Mouse (Mus musculus) hindbrain, embryonic 11.5 days (tissue): ENCODE results near the gene Adarb2. TPM values are rescaled to one million over a fixed set of nuclear protein-coding genes. Genes with fewer than 3 reads are reported as not detected.

Experiments used
- ATAC-seq: fragments of 200-750 bp; cut with Nextera tagmentation; 2 replicates; pipeline ENCODE4 v1.8.0; 2017; ENCODE audit warnings: mild to moderate bottlenecking, moderate TSS enrichment, moderate library complexity; ENCODE audit not compliant: low FRiP score
- DNase-seq: peaks from one replicate; pipeline ENCODE4 v3.0.0-alpha.2; 2015; ENCODE audit warnings: low spot score
- H3K27ac ChIP-seq: fragments of 300-500 bp; sonication (generic); 2 replicates; pipeline ENCODE4 v1.5.1; 2014; ENCODE audit warnings: mild to moderate bottlenecking, low read depth, low read length
- H3K27me3 ChIP-seq: fragments of 300-500 bp; sonication (generic); 2 replicates; pipeline ENCODE4 v1.6.1; 2014; ENCODE audit warnings: mild to moderate bottlenecking, low read length, moderate library complexity, mixed read lengths; ENCODE audit not compliant: control insufficient read depth, insufficient read depth
- H3K36me3 ChIP-seq: fragments of 300-500 bp; sonication (generic); 2 replicates; pipeline ENCODE4 v1.6.1; 2014; ENCODE audit warnings: mild to moderate bottlenecking, low read length, moderate library complexity, mixed read lengths; ENCODE audit not compliant: control insufficient read depth, insufficient read depth
- H3K4me1 ChIP-seq: fragments of 300-500 bp; sonication (generic); replicated peaks from 2 replicates; pipeline ENCODE4 v1.6.1; 2014; ENCODE audit warnings: low read length, mixed read lengths; ENCODE audit not compliant: control insufficient read depth, insufficient read depth
- H3K4me2 ChIP-seq: fragments of 300-500 bp; sonication (generic); replicated peaks from 2 replicates; pipeline ENCODE4 v1.6.1; 2014; ENCODE audit warnings: mild to moderate bottlenecking, low read depth, low read length
- H3K4me3 ChIP-seq: fragments of 300-500 bp; sonication (generic); 2 replicates; pipeline ENCODE4 v1.5.1; 2014; ENCODE audit warnings: low read depth, low read length
- H3K9ac ChIP-seq: fragments of 300-500 bp; sonication (generic); 2 replicates; pipeline ENCODE4 v1.6.1; 2014; ENCODE audit warnings: low read depth, low read length
- H3K9me3 ChIP-seq: fragments of 300-500 bp; sonication (generic); 2 replicates; pipeline ENCODE4 v1.6.1; 2016; ENCODE audit warnings: low read length; ENCODE audit not compliant: control insufficient read depth
- WGBS: fragments of 180-500 bp; shearing (Covaris S2); extraction: QIAGEN DNeasy Blood & Tissue Kit; methylation state at CpG from one replicate; pipeline ENCODE4 v1.1.7; 2014; 5-methylcytosine and 5-hydroxymethylcytosine counted together
- polyA plus RNA-seq: library from polyadenylated mRNA; unstranded; fragments of >200 nt; fragmentation: Nextera tagmentation; extraction: Ambion mirVana; gene quantifications from 2 replicates; pipeline ENCODE4 v1.2.1, GENCODE M21; 2014

The Adarb2 gene
- polyA plus RNA-seq, 1 experiment from 2014 or later = 19.3 TPM

DNA sequence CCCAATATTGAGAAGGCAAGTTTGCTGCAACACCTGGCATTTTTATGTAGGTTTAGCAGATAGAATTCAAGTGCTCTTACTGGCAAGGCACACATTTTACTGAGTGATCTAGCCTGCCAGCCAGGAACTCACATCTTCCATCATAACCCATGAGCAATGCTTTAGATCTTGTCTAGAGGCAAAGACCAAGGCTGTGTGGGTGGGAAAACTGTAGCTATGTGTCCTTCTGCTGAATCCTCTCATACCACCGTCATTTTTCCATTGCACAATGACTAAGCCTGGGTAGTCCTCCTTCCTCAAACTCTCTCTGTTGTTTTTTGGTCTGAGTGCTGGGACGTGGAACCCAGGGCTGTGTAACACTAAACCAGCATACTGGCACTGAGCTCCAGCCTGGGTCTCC, 340.0 kb downstream of the Adarb2 start:
- H3K27me3 ChIP-seq = no peaks in the 10 kb centered on the region
- H3K9ac ChIP-seq = no peak overlapping the region
- no peak overlapping the region for H3K4me2 ChIP-seq
- no peak overlapping the region for H3K4me3 ChIP-seq
- H3K4me1 ChIP-seq = no peaks in the 10 kb centered on the region
- no peak overlapping the region for H3K27ac ChIP-seq
- H3K9me3 ChIP-seq = no peaks in the 10 kb centered on the region
- ATAC-seq (no peak), DNase-seq (no peak)
- no peaks in the 10 kb centered on the region for H3K36me3 ChIP-seq
- WGBS = 84% methylated on average over 2 of the region's 2 CpGs

DNA sequence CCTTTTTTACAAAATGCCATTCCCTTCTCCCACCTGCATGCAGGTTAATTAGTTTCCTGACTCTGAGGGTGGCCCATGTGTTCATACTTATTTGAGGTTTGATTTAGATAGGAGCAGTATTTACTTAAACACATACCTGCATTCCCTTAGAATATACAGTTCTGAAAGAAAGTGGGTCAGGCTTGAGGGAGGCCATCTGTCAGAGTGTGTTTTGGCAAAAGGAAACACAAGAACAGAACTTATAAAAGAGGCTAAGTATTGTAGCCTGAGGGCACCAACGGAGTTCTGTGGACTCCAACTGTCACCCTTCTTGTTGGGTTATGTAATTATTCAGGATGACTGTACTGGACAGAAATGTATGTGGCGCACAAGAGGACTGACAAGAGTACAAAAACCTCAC, 349.6 kb downstream of the Adarb2 start:
- H3K4me1 ChIP-seq = no peaks in the 10 kb centered on the region
- no peaks in the 10 kb centered on the region for H3K9me3 ChIP-seq
- WGBS = 79% methylated on average over 2 of the region's 2 CpGs
- DNase-seq = no peak
- H3K9ac ChIP-seq = no peak overlapping the region
- no peak overlapping the region for H3K27ac ChIP-seq
- H3K27me3 ChIP-seq = no peaks in the 10 kb centered on the region
- ATAC-seq = no peak
- H3K36me3 ChIP-seq = no peaks in the 10 kb centered on the region
- H3K4me2 ChIP-seq = no peak overlapping the region
- no peak overlapping the region for H3K4me3 ChIP-seq

DNA sequence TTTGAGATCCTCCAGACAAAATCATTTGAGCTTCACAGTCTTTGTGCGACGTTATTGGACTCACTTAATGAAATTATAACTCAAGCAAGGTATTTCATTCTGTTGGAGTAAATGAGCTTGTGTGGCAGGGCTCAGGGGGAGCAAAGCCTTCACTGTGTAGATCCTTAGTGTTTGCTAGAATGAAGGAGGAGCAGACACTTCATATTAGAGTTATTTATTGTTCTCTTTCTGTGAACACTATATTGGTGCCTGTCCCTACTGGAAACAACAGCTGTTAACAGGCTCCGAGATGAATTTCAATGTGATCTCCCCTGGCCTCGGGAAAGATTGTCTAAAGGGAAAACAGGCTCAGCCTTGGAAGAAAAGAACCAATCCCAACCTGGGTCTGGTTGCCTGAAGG, 355.1 kb downstream of the Adarb2 start:
- DNase-seq (no peak), ATAC-seq (no peak)
- WGBS = 81% methylated on average over 4 of the region's 4 CpGs
- H3K9me3 ChIP-seq = no peaks in the 10 kb centered on the region
- H3K4me3 ChIP-seq = no peak overlapping the region
- no peaks in the 10 kb centered on the region for H3K36me3 ChIP-seq
- no peak overlapping the region for H3K9ac ChIP-seq
- no peaks in the 10 kb centered on the region for H3K27me3 ChIP-seq
- H3K27ac ChIP-seq = no peak overlapping the region
- H3K4me1 ChIP-seq = no peaks in the 10 kb centered on the region
- no peak overlapping the region for H3K4me2 ChIP-seq

DNA sequence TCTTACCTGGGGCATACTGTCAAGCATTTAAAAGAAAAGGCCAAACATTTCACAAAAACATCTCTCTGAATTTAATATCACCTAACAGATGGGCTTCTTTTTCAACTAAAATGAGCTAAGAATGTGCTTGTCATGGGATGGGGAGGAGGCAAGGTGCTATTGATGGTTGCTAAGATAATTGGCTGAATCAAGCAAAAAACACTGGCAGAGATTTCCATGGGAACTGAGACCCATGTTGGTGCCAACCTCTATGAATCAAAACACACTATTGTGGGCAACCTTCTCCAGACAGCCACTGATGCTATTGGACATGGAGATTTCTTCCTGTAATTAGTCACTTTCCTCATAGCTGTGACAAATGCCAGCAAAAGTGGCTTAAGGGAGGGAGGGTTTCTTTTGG, 357.8 kb downstream of the Adarb2 start:
- Histone ChIP-seq H3K9ac (no peak overlapping the region), H3K4me3 (no peak overlapping the region), H3K9me3 (no peaks in the 10 kb centered on the region), H3K4me1 (no peaks in the 10 kb centered on the region), H3K27me3 (no peaks in the 10 kb centered on the region), H3K27ac (no peak overlapping the region), H3K4me2 (no peak overlapping the region), H3K36me3 (no peaks in the 10 kb centered on the region)
- no peak for DNase-seq
- no peak for ATAC-seq

DNA sequence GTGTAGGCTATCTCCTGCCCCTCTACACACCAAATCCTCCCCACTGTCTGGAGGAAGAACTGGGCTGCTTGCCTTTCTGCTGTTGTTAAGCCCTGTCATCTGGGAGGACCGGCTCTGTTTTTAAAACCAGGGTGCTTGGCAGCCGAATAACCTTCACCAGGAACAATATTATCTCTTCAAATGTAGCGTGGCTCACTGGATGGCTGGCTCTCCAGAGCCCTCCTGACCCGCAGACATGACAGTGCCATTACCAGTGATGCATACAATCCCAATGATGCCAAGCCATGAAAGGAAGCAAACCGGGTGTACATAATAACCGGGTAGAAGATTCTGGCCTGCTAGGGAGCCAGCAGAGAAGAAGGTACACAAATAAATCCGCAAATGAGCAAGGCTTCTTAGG, 360.5 kb downstream of the Adarb2 start:
- no peaks in the 10 kb centered on the region for H3K36me3 ChIP-seq
- no peaks in the 10 kb centered on the region for H3K9me3 ChIP-seq
- no peak overlapping the region for H3K9ac ChIP-seq
- no peaks in the 10 kb centered on the region for H3K27me3 ChIP-seq
- DNase-seq (no peak), ATAC-seq (no peak)
- no peak overlapping the region for H3K4me3 ChIP-seq
- H3K27ac ChIP-seq = no peak overlapping the region
- 85% methylated on average over 7 of the region's 7 CpGs for WGBS
- no peak overlapping the region for H3K4me2 ChIP-seq
- H3K4me1 ChIP-seq = no peaks in the 10 kb centered on the region

DNA sequence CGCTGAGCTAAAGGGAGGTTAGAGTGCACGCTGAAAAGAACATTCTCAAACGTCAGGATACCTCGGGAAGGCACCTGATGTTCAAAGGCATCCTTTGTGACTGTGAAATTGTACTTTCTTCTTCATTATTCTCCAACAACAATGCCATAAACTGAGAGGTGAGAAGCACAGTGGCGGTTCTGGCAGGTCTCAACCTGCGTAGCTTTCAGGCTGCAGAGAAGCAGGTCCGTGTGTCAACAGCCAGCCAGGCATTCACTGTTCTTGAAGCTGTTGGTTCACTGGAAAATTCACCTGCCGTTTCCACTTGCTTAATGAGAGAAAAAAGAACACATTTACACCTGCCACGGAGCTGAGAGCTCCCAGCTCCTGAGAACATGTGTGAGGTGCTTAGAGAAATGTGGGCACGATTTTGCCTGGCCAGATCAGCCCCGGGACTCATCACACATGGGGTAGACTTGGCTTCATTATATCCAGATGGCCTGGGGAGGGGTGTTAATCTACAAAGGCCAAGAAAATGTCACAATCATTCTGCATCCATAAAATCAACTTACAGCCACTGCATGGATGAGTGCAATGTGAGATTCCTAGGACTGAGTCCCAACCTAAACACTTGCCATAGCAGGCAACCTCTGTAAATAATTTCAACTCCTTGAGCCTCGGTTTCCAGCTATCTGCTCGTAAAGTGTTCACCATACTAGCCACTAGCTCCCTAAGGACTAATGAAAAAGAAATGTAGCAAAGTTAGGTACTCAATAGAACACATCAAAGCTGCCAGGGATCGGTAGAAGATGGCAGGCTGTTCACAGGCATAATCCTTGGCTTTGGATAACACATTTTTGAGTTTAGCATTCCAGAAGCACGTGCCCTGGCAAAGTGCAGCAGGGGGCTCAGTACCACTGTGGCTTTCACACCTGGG, 364.7 kb downstream of the Adarb2 start:
- Histone ChIP-seq H3K4me1 (no peaks in the 10 kb centered on the region), H3K27ac (no peak overlapping the region), H3K9me3 (no peaks in the 10 kb centered on the region), H3K9ac (no peak overlapping the region), H3K4me2 (no peak overlapping the region), H3K36me3 (no peaks in the 10 kb centered on the region), H3K4me3 (no peak overlapping the region), H3K27me3 (no peaks in the 10 kb centered on the region)
- DNase-seq = no peak
- no peak for ATAC-seq
- WGBS = 74% methylated on average over 15 of the region's 15 CpGs

DNA sequence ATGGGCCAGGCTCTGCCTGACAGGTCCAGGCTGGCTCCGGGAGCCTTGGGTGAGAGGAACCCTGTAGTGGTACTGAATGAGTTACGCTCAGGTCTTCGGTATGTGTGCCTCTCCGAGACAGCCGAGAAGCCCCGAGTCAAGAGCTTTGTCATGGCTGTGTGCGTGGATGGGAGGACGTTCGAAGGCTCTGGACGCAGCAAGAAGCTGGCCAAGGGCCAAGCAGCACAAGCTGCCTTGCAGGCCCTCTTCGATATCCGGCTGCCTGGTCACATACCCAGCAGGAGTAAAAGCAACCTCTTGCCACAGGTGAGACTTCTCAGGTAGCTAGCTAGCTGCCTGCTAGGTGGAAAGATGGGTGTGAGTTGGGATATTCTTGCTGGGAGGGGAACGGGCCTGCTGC, 367.6 kb downstream of the Adarb2 start:
- no peaks in the 10 kb centered on the region for H3K36me3 ChIP-seq
- H3K4me1 ChIP-seq = no peaks in the 10 kb centered on the region
- no peaks in the 10 kb centered on the region for H3K9me3 ChIP-seq
- no peak for DNase-seq
- no peak overlapping the region for H3K9ac ChIP-seq
- no peaks in the 10 kb centered on the region for H3K27me3 ChIP-seq
- no peak overlapping the region for H3K4me3 ChIP-seq
- no peak for ATAC-seq
- H3K4me2 ChIP-seq = no peak overlapping the region
- WGBS = 92% methylated on average over 13 of the region's 13 CpGs
- no peak overlapping the region for H3K27ac ChIP-seq

DNA sequence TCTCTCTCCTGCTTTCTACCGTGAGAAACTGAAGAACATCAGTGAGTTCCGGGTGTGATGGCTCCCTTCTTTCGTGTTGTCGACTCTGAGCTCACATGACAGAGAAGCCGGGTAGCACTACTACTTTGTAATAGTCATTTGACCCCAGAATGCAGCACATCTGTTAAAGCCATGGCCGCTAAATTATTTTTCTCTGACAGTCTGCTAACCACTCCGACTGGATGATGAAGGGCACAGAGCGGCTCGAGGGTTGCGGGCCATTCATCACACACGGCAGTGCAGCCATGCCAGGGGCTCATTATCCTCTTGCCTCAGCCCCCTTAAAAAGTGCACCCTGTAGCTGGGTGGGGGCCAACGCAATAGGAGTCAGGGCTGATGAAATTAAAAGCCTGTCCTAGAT, 371.2 kb downstream of the Adarb2 start:
- no peak overlapping the region for H3K4me3 ChIP-seq
- peak; percentile 48 for ATAC-seq
- H3K4me2 ChIP-seq = no peak overlapping the region
- H3K36me3 ChIP-seq = no peaks in the 10 kb centered on the region
- H3K9me3 ChIP-seq = no peaks in the 10 kb centered on the region
- no peak overlapping the region for H3K27ac ChIP-seq
- H3K4me1 ChIP-seq = no peaks in the 10 kb centered on the region
- peak; percentile 5 for DNase-seq
- WGBS = 84% methylated on average over 12 of the region's 12 CpGs
- no peaks in the 10 kb centered on the region for H3K27me3 ChIP-seq
- H3K9ac ChIP-seq = no peak overlapping the region

DNA sequence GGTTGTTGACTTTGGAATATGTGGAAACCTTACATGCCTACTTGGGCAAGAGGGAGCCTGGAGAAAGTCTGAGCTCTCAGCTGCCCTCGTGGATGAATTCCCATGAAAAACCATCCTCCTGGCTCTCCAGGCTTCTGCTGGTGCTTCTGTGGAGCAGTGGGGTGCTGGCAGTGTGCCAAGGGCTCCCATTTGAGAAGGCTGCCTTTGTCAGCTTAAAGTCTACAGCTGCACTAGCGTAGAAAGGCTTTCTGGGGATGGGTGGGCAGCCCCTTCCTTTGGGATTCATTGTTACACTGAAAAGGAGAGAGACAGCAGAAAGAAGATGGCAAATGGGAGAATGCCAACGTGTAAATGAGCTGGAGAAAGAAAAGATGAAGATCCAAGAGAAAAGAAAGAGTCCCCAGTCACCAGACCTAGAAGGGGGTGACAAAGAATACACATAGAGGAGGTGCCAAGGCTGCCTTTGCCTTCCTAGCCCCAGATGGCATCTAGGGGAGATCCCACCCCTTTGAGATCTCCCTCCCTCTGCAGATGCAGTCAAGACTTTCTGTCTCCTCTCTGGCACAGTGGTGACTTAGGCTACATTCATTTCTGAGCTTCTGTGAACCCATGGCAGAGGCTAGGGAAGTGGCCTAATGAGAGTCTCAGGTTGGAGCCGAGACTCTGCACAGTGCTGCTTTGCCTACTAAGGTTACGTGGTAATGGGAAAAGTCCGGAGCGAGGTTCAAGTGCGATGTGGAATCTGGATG, 381.8 kb downstream of the Adarb2 start:
- no peaks in the 10 kb centered on the region for H3K4me1 ChIP-seq
- H3K36me3 ChIP-seq = no peaks in the 10 kb centered on the region
- H3K27ac ChIP-seq = no peak overlapping the region
- no peaks in the 10 kb centered on the region for H3K27me3 ChIP-seq
- H3K4me2 ChIP-seq = no peak overlapping the region
- 78% methylated on average over 8 of the region's 8 CpGs for WGBS
- no peaks in the 10 kb centered on the region for H3K9me3 ChIP-seq
- DNase-seq (no peak), ATAC-seq (no peak)
- no peak overlapping the region for H3K9ac ChIP-seq
- no peak overlapping the region for H3K4me3 ChIP-seq
